Mouse (Mus musculus) right cerebral cortex, adult 2 months (tissue): ENCODE results near the gene Zfhx2.

ENCODE experiments used
- DNase-seq, 2 experiments: peaks; one replicate each; pipeline ENCODE4 v3.0.0; 2021 to 2022; ENCODE audit warnings: low spot score in 2 of 2

The Zfhx2 gene

DNA sequence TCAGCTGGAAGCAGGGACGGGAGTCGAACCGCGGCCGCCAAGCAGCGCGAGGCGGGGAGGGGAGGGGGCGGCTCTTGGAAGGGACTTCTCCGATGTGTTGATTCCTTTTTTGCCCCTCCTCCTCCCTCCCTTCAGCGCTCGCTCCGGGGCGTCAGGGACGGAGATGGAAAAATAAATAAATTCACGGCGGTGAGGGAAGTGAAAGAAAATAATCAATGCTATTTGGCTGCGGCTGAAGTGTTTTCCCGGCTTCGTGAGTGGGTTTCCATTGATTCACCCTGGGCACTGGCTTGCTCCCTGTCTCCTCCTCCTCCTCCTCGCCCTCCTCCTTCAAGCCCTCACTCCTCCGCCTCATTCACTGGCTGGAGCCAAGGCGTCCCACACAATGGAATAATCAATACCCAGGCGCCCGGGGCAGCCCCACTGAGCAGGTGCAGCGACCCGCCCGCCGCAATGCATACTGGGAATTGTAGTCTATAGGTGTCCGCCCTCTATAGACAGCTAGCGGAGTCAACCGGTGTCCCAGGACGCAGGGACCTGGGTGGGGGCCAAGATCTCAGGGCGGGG is at the start of gene Zfhx2:
TSS of gene Zfhx2 (minus strand) at position 314 of the 567 bp plus-strand sequence.
- DNase-seq: peak; percentile 97 to 98

DNA sequence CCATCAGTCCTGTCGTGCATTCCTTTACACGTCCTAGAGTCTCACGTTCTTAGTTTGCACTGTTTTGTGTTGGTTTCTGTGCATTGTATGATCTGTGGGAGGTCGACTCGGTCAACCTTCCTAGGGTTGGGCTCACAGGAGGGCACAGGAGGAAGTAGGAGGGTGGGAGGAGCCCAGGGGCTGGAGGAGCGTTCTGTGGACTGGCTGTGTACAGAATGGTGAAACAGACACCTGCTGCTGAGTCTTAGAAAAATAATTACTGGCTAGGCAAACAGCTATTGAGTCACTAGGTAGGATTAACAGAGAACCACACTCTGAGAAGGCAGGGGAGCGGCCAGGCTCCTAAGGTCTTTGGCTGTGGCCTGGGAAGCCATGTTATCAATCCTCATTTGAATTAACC is 47.2 kb upstream of the Zfhx2 start:
- DNase-seq: no peak

- no peak for DNase-seq
Observed at GRCm38 (mm10) chr14:55135676-55136075, 43.6 kb upstream of the Zfhx2 start.

DNA sequence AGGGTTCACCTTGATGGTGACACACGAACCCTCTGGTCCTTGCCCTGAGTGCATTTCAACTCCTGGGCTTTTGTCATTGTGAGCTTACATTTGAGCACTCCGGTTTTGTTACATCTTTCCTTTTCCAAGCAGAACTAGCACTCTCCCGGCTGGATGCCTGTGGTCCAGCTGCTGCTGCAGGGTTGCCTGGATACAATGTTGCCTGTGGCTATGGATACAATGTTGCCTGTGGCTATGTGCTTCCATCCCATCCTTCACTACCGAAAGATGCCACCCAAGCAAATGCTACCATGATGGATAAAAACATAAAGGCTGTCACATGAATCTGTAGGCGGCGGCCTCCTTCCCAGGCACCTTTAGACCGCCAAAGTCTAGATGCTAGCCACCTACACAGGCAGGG is 34.4 kb upstream of the Zfhx2 start:
- peak in 1 of 2 experiments; percentile 49 for DNase-seq

DNA sequence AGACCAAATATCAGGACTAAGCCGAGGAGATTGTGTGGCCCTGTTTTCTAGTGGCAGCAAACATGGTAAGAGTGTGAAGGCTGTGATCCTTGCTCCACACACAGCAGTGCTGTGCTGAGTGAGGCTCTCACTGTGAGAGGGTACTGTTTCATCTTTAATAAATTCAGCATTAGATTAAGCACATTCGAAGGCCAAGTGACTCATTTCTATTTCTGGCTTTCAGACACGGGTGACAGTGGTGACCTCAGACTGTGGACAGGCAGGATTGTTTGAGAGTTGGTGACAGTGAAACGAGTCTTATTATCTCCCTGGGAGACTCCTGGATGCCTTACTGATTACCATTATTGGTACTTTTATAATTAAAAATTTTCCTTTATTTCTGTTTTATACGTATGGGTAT is 33.6 kb upstream of the Zfhx2 start:
- DNase-seq: no peak

DNA sequence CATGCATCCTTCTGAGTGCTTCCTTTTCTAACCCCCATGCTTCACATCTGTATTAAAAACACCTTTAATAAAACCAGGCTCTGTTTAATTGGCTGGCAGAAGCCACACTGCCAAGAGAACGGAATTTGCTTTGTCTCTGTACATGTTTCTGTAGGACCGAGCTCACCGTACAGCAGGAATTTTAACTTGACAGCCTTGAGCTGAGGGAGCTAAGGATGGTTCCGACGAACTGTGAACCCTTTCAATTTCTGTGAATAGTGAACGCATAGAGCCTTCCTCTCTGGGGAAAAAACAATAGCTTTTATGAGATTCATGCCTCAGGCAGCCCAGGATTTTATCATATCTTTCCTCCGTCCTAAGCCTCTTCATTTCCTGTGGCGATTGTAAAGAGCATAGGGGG is 30.2 kb upstream of the Zfhx2 start:
- no peak for DNase-seq

DNA sequence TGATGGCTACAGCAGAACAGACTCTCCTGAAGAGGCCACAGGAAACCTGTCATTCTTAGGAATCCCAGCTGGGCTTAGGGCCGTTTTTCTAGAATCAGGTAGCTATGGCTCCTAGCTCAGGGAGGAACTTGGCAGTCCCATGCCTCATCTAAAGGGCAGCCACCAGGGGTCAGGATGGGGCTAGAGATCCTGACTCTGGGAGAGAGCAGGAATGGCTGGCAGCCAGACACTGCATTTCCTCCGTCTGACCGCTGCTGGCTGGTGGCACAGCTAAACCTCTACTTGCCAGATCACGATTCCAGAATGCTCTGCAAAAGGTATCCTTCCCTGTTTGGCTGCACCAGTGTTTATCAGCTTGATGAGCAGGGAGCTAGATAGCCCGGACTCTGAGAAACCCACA is 29.8 kb upstream of the Zfhx2 start:
- DNase-seq: peak; percentile 49 to 53

GRCm38 (mm10) chr14:55119421-55120134 is 27.5 kb upstream of the Zfhx2 start:
- peak in 1 of 2 experiments; percentile 43 for DNase-seq

DNA sequence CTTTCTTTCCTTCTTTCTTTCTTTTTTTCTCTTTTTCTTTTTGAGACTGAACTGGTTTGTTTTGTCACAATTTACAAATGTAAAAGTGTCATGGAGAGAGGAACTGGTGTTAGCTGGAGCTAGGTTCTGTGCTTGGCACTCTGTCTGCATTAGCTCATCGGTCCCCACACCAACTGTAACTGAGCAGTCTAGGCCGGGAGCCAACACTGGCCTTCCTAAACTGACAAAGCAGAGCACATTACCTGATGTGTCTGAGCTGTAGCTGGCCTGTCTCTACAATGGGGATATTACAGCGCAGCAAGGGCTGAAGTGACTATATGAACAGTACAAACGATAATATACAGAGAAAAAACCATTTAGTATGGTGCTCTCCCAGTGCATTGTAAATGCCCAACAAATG is 26.7 kb upstream of the Zfhx2 start:
- peak in 1 of 2 experiments; percentile 46 for DNase-seq

DNA sequence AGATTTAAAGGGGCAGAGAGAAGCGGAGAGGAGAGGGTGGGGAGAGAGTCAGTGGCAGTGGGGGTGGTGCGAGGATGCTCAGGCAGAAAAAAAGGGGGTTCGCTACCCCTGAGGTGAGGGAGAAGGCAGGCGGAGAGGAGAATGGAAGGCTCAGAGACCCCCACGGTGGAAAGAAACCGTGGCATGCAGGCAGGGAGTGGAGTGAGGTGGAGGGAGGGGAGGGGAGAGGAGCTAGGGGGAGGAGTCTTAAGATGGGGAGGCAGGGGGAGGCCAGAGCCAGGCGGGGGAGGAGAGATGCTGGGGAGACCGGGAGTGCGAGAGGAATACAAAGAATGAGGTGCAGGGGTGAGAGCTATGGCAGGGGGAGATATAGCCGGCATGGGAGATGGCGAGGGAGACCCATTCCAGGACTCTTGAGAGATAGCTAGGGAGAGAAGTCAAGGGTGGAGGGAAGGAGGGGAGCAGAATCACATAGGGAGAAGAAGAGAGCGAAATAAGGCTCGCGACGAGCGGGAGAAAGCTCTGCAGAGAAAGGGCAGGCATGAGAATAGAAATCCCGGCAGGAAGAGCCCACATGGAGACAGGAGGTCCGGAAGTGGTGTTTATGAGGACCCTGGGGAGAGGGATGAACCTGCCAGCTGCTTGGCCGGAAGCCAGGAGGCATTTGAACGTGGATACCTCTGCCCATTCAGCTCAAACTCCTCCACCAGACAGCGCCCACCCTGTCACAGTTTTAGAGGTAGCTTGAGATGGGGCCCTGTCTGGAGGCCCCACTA is 24.5 kb upstream of the Zfhx2 start, which contains the start of gene Jph4:
TSS of gene Jph4 (minus strand) at position 511 of the 776 bp plus-strand sequence.
- peak; percentile 72 to 75 for DNase-seq

- DNase-seq: peak in 1 of 2 experiments; percentile 37
Observed at GRCm38 (mm10) chr14:55115846-55116245, 23.7 kb upstream of the Zfhx2 start.

GRCm38 (mm10) chr14:55114759-55115701 is 22.9 kb upstream of the Zfhx2 start:
- peak; percentile 66 to 71 for DNase-seq

DNA sequence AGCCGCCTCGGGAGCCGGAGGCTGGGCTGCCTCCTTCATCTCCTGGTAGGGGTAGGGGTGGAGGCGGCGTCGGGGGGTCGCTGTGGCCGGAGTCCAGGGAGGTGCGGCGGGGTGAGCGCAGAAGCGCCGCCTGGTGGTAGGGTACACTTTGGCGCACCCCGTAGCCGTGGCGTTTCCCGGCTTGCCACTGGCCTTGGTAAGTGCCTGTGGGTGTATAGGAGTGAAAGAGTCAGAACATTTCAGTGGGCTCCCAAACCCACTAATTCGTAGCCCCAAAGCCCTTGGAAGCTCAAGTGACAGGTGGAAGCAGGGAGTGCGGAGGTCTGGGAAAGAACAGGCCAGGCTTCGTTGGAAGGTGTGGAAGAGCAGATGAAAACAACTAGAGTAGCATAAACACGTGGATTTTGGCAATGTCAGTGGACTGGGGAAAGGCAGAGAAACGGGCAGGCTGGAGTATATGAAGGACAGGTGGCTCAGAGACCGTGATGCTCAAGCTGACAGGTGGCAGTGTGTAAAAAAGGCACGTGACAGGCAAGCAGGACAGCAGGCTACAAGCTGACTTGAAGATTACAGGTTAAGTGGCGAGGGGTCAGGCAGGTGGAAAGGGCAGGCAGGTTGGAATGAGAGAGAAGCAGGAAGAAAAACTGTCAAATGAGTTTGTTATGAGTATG is 22.0 kb upstream of the Zfhx2 start:
- peak; percentile 56 to 57 for DNase-seq

DNA sequence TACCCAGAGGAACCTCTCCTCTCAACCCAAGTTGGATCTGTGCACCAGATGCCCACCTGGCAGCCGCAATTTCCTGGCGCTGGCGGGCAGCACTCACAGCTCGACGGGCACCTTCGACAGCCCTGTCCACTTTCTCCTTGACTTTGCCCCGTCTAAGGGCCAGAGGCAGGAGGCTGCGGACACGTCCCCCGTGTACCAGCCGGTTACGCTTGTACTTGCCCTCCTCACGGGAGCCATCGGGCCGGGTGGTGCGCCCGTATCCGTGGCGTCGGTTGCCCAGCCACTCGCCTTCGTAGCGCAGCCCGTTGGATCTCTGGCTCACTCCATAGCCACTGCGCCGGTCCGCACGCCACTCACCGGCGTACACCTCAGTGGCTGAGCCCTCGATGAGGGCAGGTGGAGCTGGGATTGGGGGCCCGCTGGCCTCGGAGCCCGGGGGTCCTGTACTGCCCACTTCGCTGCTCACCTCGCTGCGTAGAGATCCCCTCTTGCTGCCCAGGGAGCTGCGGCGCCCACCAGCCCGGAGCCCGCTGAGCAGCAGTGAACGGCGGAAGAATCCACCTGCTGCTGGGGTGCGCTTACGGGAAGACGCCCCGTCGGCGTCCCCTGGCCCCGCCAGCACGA is 21.3 kb upstream of the Zfhx2 start:
- DNase-seq: no peak

GRCm38 (mm10) chr14:55111720-55112119 is 19.6 kb upstream of the Zfhx2 start:
- DNase-seq: peak; percentile 72 to 74

DNA sequence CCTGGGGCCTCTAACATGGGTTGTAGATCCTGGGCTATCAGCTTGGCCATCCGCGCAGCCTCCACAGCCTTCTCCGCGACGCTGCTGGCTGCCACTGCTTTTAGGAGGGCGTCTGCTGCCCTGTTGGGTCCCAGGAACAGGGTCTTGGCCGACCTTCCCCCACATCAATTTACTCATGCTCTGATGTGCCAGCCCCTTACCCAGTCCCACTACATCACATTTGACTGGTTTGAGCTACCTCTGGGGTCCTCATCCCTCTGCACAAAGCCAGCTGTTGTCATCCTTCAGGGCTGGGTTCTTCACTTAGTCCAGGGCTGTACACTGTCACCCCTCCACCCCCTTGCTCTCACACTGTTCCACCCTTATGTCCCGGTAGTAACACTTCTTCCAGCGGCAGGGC is 18.0 kb upstream of the Zfhx2 start:
- DNase-seq: peak in 1 of 2 experiments; percentile 3

DNA sequence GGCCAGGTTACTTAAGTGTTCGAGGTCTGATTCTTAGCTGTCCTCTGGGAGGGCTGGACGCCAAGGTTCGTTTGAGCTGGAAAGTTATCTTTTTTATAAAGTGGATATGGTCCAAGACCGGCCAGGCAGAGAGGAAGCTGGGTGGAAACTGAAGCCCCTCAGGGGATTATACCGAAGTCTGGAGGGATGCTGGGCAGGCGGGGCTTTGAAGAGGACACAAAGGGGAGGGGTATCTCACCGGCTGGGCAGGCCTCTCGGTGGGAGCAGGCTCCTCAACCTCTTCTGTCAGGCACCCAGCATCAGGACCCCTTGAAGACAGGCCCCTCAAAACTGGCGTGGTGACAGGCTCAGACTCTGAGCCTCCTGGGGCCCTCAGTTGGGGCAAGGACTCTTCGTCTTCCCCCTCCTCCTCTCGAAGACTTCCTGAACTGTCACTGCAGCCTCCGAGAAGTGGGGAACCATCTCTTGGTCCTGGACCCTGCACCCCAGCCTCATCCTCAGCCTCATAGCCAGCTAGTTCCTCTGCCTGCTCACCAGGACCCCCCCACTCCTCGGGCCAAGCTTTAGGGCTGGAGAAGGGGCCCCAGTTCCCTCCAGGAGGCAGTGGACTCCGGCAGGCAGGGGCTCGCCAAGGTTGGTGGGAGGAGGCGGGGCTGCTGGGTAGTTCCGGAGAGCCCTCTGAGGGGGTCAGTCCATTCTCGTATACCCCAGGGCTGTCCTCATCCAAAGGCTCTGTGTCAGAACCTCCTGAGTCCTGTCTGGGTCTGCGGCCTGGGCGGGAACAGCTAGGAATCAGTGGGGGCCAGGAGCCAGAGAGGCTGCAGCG is 17.1 kb upstream of the Zfhx2 start:
- peak; percentile 38 to 44 for DNase-seq

GRCm38 (mm10) chr14:55108202-55108870 is 16.2 kb upstream of the Zfhx2 start:
- peak; percentile 72 to 81 for DNase-seq

- DNase-seq: no peak
Observed at GRCm38 (mm10) chr14:55106990-55107389, 14.9 kb upstream of the Zfhx2 start.
